Mouse (Mus musculus): ENCODE data around the gene Lrrc75b. TPM values are rescaled to one million over a fixed set of nuclear protein-coding genes. Genes with fewer than 3 reads are reported as not detected.

Gene Lrrc75b
- total and polyA plus RNA-seq, 2 experiments from 2014 or later = 0.83 to 2.9 TPM

DNA sequence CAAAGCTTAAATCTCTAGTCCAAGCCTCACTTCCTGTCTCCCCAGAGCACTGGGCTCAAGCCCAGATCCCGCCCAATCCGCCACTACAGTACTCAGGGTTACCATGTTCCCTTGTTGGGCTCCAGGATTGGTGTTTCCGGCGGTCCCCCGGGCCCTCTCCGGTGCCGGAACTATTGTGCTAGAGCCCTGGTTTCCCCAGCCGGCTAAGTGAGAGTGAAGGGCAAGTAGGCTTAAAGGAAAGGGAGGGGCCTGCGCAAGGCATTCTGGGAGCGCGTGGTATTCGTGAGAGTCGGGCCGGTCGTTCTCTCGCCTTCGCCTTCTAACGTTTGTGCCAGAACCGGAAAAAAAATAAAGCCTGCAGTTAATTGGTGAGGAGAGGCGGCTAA is 42.4 kb downstream of the Lrrc75b start, which contains the start of gene Gucd1:
Gene Gucd1 (minus strand): TSS at position 215 of the 386 bp plus-strand sequence.
- no peak for TF ChIP-seq CTCF (IDR thresholded peaks at IDR 0.05; ENCODE audit: low read depth)
- TF ChIP-seq EP300 (IDR thresholded peaks at IDR 0.05; ENCODE audit: low read depth) = peak; percentile 74
- H3K27ac ChIP-seq (ENCODE audit: low read depth) = peak within 1 kb of the TSS; percentile 100
- peak; percentile 94 for DNase-seq (ENCODE audit: low spot score)
- peak; percentile 89 for ATAC-seq (ENCODE audit: insufficient read depth, low read depth)
- WGBS = 0% methylated on average over 20 of the region's 20 CpGs
- H3K4me2 ChIP-seq (ENCODE audit: low read depth, low read length) = peak within 1 kb of the TSS; percentile 87
- H3K9ac ChIP-seq (replicated peaks; ENCODE audit: low read depth, low read length) = peak within 1 kb of the TSS; percentile 85
- peaks cover 22% of the 10 kb centered on the region for H3K4me1 ChIP-seq (ENCODE audit: control insufficient read depth, insufficient read depth)
- no peaks in the 10 kb centered on the region for H3K9me3 ChIP-seq (replicated peaks; ENCODE audit: control insufficient read depth, low read length)
- peak within 1 kb of the TSS; percentile 69 for H3K4me3 ChIP-seq (ENCODE audit: low read depth, low read length)
- H3K36me3 ChIP-seq (replicated peaks; ENCODE audit: control insufficient read depth, insufficient read depth, low read length) = peaks cover 33% of the 10 kb centered on the region
- H3K27me3 ChIP-seq (ENCODE audit: control insufficient read depth, insufficient read depth, low read length) = no peaks in the 10 kb centered on the region

DNA sequence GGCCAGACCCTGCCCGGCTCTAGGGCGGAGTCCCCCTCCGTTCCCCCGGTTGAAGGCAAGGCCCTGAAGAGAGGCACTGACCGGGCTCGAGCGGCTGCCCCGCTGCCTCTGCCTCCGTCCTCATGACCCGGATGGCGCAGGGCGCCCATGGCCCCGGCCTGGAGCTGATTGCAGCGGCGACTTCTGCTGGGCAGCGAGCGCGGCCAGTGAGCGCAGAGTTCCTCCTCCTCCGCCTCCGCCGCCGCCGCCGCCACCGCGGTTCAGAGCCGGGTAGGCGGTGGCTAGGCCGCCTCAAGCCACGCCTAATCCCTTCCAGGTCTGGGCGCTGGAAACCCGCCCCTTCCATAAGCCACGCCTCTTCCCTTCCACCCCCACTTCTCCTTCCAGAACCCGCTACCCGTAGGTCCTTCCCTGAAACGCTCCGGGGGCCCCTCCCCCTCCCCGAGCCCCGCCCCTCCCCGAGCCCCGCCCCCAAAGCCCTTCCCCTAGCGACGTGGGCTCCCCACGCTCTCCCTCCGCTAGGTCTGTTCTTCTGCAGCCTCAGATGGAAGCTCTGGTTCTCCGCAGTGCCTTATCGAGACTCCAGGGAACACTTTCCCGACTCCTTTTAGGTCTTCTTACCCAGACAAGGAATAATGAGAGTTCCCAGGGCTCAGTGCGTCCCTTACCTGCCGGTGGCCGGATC is 42.9 kb downstream of the Lrrc75b start, which contains the start of gene Snrpd3:
Gene Snrpd3 (plus strand): TSS at position 479 of the 685 bp plus-strand sequence.
- H3K4me3 ChIP-seq (ENCODE audit: low read depth, low read length) = peak within 1 kb of the TSS; percentile 69
- H3K27ac ChIP-seq (ENCODE audit: low read depth) = peak within 1 kb of the TSS; percentile 100
- no peaks in the 10 kb centered on the region for H3K27me3 ChIP-seq (ENCODE audit: control insufficient read depth, insufficient read depth, low read length)
- DNase-seq (ENCODE audit: low spot score) (peak; percentile 99), ATAC-seq (ENCODE audit: insufficient read depth, low read depth) (peak; percentile 94)
- peak within 1 kb of the TSS; percentile 87 for H3K4me2 ChIP-seq (ENCODE audit: low read depth, low read length)
- peaks cover 22% of the 10 kb centered on the region for H3K4me1 ChIP-seq (ENCODE audit: control insufficient read depth, insufficient read depth)
- WGBS = under 1% methylated on average over 32 of the region's 52 CpGs
- TF ChIP-seq CTCF (IDR thresholded peaks at IDR 0.05; ENCODE audit: low read depth) (no peak), EP300 (IDR thresholded peaks at IDR 0.05; ENCODE audit: low read depth) (no peak; the same call in 1 of the 2 replicates)
- no peaks in the 10 kb centered on the region for H3K9me3 ChIP-seq (replicated peaks; ENCODE audit: control insufficient read depth, low read length)
- H3K36me3 ChIP-seq (replicated peaks; ENCODE audit: control insufficient read depth, insufficient read depth, low read length) = peaks cover 29% of the 10 kb centered on the region
- H3K9ac ChIP-seq (replicated peaks; ENCODE audit: low read depth, low read length) = peak within 1 kb of the TSS; percentile 85

GRCm38 (mm10) chr10:75516724-75517072 is 43.4 kb downstream of the Lrrc75b start:
- H3K27me3 ChIP-seq (ENCODE audit: control insufficient read depth, insufficient read depth, low read length) = no peaks in the 10 kb centered on the region
- under 1% methylated on average over 12 of the region's 12 CpGs for WGBS
- TF ChIP-seq EP300 (IDR thresholded peaks at IDR 0.05; ENCODE audit: low read depth) (peak; percentile 40; the same call in 1 of the 2 replicates), CTCF (IDR thresholded peaks at IDR 0.05; ENCODE audit: low read depth) (no peak)
- peaks cover 22% of the 10 kb centered on the region for H3K4me1 ChIP-seq (ENCODE audit: control insufficient read depth, insufficient read depth)
- peak; percentile 19 for DNase-seq (ENCODE audit: low spot score)
- H3K9ac ChIP-seq (replicated peaks; ENCODE audit: low read depth, low read length) = peak overlapping the region; percentile 85
- H3K36me3 ChIP-seq (replicated peaks; ENCODE audit: control insufficient read depth, insufficient read depth, low read length) = peaks cover 29% of the 10 kb centered on the region
- peak overlapping the region; percentile 69 for H3K4me3 ChIP-seq (ENCODE audit: low read depth, low read length)
- ATAC-seq (ENCODE audit: insufficient read depth, low read depth) = no peak; the same call in 1 of the 2 replicates
- H3K27ac ChIP-seq (ENCODE audit: low read depth) = peak overlapping the region; percentile 100
- H3K4me2 ChIP-seq (ENCODE audit: low read depth, low read length) = peak overlapping the region; percentile 87
- no peaks in the 10 kb centered on the region for H3K9me3 ChIP-seq (replicated peaks; ENCODE audit: control insufficient read depth, low read length)

DNA sequence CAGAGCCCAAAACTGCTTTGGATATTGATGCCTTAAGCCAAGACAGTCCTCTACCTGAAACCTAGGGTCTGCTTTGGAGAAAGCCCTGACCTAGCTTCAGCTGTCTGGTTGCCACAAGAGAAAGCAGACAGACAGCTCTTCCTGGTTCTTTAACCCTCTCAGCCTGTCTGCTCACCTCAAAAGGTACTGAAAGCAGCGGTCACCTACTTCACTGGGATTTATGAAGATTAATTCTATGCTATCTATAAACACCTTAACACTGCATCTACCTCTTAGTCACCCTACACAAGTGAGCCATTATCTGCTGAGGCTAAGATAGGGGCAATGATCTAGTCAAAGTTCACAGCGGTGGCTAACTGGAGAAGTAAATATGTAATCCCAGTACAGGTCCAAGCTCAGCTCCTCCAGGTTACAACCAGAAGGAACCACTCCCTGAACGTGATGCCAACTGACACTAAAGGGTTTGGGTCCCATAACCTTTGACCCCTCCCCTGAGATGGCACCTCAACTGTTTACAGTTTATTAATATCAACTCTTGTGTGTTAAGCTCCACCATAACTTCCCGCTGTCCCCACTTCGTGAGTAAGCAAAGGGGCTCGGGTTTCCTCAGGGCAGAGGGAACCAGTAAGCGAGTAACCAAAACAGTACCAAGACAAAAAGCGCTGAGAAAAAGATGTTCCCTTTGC is 43.9 kb downstream of the Lrrc75b start:
- Histone ChIP-seq H3K9ac (replicated peaks; ENCODE audit: low read depth, low read length) (peak overlapping the region; percentile 85), H3K4me3 (ENCODE audit: low read depth, low read length) (peak overlapping the region; percentile 69), H3K27ac (ENCODE audit: low read depth) (peak overlapping the region; percentile 100), H3K4me1 (ENCODE audit: control insufficient read depth, insufficient read depth) (peaks cover 22% of the 10 kb centered on the region), H3K36me3 (replicated peaks; ENCODE audit: control insufficient read depth, insufficient read depth, low read length) (peaks cover 30% of the 10 kb centered on the region), H3K9me3 (replicated peaks; ENCODE audit: control insufficient read depth, low read length) (no peaks in the 10 kb centered on the region), H3K27me3 (ENCODE audit: control insufficient read depth, insufficient read depth, low read length) (no peaks in the 10 kb centered on the region), H3K4me2 (ENCODE audit: low read depth, low read length) (peak overlapping the region; percentile 87)
- ATAC-seq (ENCODE audit: insufficient read depth, low read depth) = no peak
- no peak for TF ChIP-seq CTCF (IDR thresholded peaks at IDR 0.05; ENCODE audit: low read depth)
- no peak for TF ChIP-seq EP300 (IDR thresholded peaks at IDR 0.05; ENCODE audit: low read depth)
- 23% methylated on average over 8 of the region's 8 CpGs for WGBS
- peak; percentile 18 for DNase-seq (ENCODE audit: low spot score)

GRCm38 (mm10) chr10:75515216-75516037 is 44.7 kb downstream of the Lrrc75b start:
- H3K4me2 ChIP-seq (ENCODE audit: low read depth, low read length) = peak overlapping the region; percentile 87; the same call in 1 of the 2 replicates
- no peaks in the 10 kb centered on the region for H3K9me3 ChIP-seq (replicated peaks; ENCODE audit: control insufficient read depth, low read length)
- DNase-seq (ENCODE audit: low spot score) (no peak), ATAC-seq (ENCODE audit: insufficient read depth, low read depth) (no peak)
- no peaks in the 10 kb centered on the region for H3K27me3 ChIP-seq (ENCODE audit: control insufficient read depth, insufficient read depth, low read length)
- no peak overlapping the region for H3K4me3 ChIP-seq (ENCODE audit: low read depth, low read length)
- no peak overlapping the region for H3K27ac ChIP-seq (ENCODE audit: low read depth)
- H3K4me1 ChIP-seq (ENCODE audit: control insufficient read depth, insufficient read depth) = peaks cover 22% of the 10 kb centered on the region
- peaks cover 30% of the 10 kb centered on the region for H3K36me3 ChIP-seq (replicated peaks; ENCODE audit: control insufficient read depth, insufficient read depth, low read length)
- 0 out of 2 replicates have a peak overlapping the region, but pooled peaks have one; percentile 85 for H3K9ac ChIP-seq (replicated peaks; ENCODE audit: low read depth, low read length)
- WGBS = 76% methylated on average over 4 of the region's 4 CpGs
- no peak for TF ChIP-seq CTCF (IDR thresholded peaks at IDR 0.05; ENCODE audit: low read depth)

Data from heart, postnatal 0 days (tissue).